Mouse (Mus musculus) midbrain, embryonic 13.5 days (tissue): ENCODE data around the gene Med8. TPM values are rescaled to one million over a fixed set of nuclear protein-coding genes. Genes with fewer than 3 reads are reported as not detected.

ENCODE experiments used
- ATAC-seq: fragments of 200-750 bp; cut with Nextera tagmentation; 2 replicates; pipeline ENCODE4 v1.8.0; 2017; ENCODE audit warnings: mild to moderate bottlenecking, moderate TSS enrichment, moderate library complexity
- H3K27ac ChIP-seq: fragments of 300-500 bp; sonication (generic); 2 replicates; pipeline ENCODE4 v1.5.1; 2015; ENCODE audit warnings: inconsistent platforms, mild to moderate bottlenecking, moderate library complexity
- H3K27me3 ChIP-seq: fragments of 300-500 bp; sonication (generic); 2 replicates; pipeline ENCODE4 v1.6.1; 2015; ENCODE audit warnings: mild to moderate bottlenecking, inconsistent platforms
- H3K36me3 ChIP-seq: fragments of 300-500 bp; sonication (generic); 2 replicates; pipeline ENCODE4 v1.6.1; 2015; ENCODE audit warnings: mild to moderate bottlenecking, inconsistent platforms
- H3K4me1 ChIP-seq: fragments of 300-500 bp; sonication (generic); replicated peaks from 2 replicates; pipeline ENCODE4 v1.6.1; 2015; ENCODE audit warnings: inconsistent platforms
- H3K4me2 ChIP-seq: fragments of 300-500 bp; sonication (generic); replicated peaks from 2 replicates; pipeline ENCODE4 v1.6.1; 2015; ENCODE audit warnings: moderate library complexity, mild to moderate bottlenecking, inconsistent platforms
- H3K4me3 ChIP-seq: fragments of 300-500 bp; sonication (generic); replicated peaks from 2 replicates; pipeline ENCODE4 v1.5.1; 2015; ENCODE audit warnings: mild to moderate bottlenecking, inconsistent platforms
- H3K9ac ChIP-seq: fragments of 300-500 bp; sonication (generic); replicated peaks from 2 replicates; pipeline ENCODE4 v1.6.1; 2015; ENCODE audit warnings: mild to moderate bottlenecking, inconsistent platforms
- H3K9me3 ChIP-seq: fragments of 300-500 bp; sonication (generic); 2 replicates; pipeline ENCODE4 v1.6.1; 2016; ENCODE audit warnings: mild to moderate bottlenecking, inconsistent platforms
- WGBS: fragments of 180-500 bp; shearing (Covaris S2); methylation state at CpG from one replicate; pipeline ENCODE4 v1.1.7; 2015; 5-methylcytosine and 5-hydroxymethylcytosine counted together
- polyA plus RNA-seq: library from polyadenylated mRNA; unstranded; fragments of >200 nt; fragmentation: Nextera tagmentation; extraction: Ambion mirVana; gene quantifications from 2 replicates; pipeline ENCODE4 v1.2.1, GENCODE M21; 2015

Med8 gene
- polyA plus RNA-seq, 1 experiment from 2014 or later: 124 TPM

DNA sequence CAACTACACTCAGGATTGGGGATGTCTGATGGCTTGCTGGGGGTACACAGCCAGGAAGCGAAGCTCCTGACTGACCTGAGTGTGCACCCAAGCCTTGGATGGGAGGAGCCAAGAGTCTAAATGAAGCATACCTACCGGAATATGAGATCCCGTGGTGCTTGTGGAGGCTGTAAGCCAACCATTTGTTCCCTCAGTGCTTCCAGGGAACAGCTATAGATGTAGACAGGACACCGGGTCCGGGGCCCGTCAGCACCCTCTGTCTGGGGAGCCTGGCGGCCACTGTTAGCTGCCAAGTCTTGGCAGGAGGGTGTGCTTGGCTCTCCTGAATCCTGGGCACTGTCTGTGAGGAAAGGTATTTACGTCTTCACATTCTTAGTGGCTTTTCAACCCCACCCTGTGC, 21.8 kb upstream of the Med8 start:
- Histone ChIP-seq H3K4me3 (no peak overlapping the region), H3K36me3 (peaks cover 100% of the 10 kb centered on the region), H3K9ac (no peak overlapping the region), H3K9me3 (no peaks in the 10 kb centered on the region), H3K27ac (no peak overlapping the region), H3K4me1 (no peaks in the 10 kb centered on the region), H3K4me2 (no peak overlapping the region), H3K27me3 (no peaks in the 10 kb centered on the region)
- no peak for ATAC-seq
- WGBS: 91% methylated on average over 8 of the region's 8 CpGs

DNA sequence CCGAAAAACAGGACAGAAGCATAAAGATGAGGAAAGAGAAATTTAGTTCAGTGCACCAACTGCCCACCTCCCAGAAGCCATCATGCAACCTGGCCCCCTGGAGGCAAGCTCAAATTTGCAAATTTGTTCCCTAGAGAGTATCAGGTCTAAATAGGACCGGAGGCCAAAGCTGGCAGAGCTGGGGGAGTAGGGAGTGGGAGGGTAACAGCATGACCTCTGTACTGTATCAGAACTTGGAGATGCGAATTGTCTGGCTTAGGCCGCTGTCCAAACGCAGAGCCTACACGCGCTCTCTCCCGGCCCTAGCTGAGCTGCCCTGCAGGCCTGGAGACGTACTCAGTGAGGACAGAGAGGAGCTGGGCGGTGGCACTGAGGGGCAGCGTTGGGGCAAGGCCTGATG, 19.0 kb upstream of the Med8 start:
- Histone ChIP-seq H3K9me3 (no peaks in the 10 kb centered on the region), H3K9ac (no peak overlapping the region), H3K36me3 (peaks cover 100% of the 10 kb centered on the region), H3K4me1 (no peaks in the 10 kb centered on the region), H3K4me2 (no peak overlapping the region), H3K27ac (no peak overlapping the region), H3K27me3 (no peaks in the 10 kb centered on the region), H3K4me3 (no peak overlapping the region)
- ATAC-seq: no peak
- 92% methylated on average over 11 of the region's 11 CpGs for WGBS

- Histone ChIP-seq H3K4me1 (no peaks in the 10 kb centered on the region), H3K9me3 (no peaks in the 10 kb centered on the region), H3K9ac (no peak overlapping the region), H3K27me3 (no peaks in the 10 kb centered on the region), H3K27ac (no peak overlapping the region), H3K4me2 (no peak overlapping the region), H3K36me3 (peaks cover 98% of the 10 kb centered on the region), H3K4me3 (no peak overlapping the region)
- no peak for ATAC-seq
- 96% methylated on average over 6 of the region's 6 CpGs for WGBS
Observed at GRCm38 (mm10) chr4:118394505-118394904, 14.6 kb upstream of the Med8 start.

DNA sequence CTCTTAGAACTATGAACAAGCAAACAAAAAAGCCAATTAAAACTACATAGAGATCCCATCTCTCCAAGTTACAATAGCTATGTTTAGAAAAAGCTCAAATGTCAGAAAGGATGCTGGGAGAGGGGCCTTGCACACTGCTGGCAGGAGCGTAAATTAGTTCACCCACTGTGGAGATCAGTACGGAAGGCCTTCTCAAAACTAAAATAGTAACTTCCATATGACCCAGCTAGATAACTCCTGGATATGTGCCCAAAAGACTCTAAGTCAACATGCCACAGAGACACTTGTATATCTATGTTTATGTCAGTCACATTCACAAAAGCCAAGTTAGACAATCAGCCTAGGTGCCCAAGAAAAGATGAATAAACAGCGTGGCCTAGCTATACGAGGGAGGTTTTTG, 13.8 kb upstream of the Med8 start:
- Histone ChIP-seq H3K36me3 (peaks cover 98% of the 10 kb centered on the region), H3K4me3 (no peak overlapping the region), H3K27me3 (no peaks in the 10 kb centered on the region), H3K4me2 (no peak overlapping the region), H3K9me3 (no peaks in the 10 kb centered on the region), H3K4me1 (no peaks in the 10 kb centered on the region), H3K9ac (no peak overlapping the region), H3K27ac (no peak overlapping the region)
- ATAC-seq: no peak
- 90% methylated on average over 4 of the region's 4 CpGs for WGBS

DNA sequence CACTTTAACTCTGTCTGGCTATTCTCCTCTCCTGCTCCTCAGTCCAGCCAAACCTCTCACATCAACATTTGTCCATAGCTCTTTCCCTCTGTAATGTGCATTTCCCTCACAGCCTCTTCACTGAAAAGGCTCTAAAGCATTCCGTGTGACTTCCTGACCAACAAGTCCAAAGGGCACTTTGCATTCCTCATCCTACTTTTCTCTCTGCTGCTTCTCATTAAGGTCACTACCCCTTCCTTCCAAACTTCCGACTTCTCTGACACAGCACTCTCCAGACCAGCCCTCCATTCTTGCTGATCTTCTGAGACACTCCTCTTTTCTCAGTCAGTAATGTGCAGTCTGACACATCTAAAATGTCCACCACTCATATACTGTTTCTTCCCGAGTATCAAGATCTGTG, 12.7 kb upstream of the Med8 start:
- Histone ChIP-seq H3K36me3 (peaks cover 98% of the 10 kb centered on the region), H3K4me1 (no peaks in the 10 kb centered on the region), H3K27me3 (no peaks in the 10 kb centered on the region), H3K9me3 (no peaks in the 10 kb centered on the region), H3K4me3 (no peak overlapping the region), H3K4me2 (no peak overlapping the region), H3K9ac (no peak overlapping the region), H3K27ac (no peak overlapping the region)
- WGBS: 84% methylated on average over 3 of the region's 3 CpGs
- ATAC-seq: no peak

DNA sequence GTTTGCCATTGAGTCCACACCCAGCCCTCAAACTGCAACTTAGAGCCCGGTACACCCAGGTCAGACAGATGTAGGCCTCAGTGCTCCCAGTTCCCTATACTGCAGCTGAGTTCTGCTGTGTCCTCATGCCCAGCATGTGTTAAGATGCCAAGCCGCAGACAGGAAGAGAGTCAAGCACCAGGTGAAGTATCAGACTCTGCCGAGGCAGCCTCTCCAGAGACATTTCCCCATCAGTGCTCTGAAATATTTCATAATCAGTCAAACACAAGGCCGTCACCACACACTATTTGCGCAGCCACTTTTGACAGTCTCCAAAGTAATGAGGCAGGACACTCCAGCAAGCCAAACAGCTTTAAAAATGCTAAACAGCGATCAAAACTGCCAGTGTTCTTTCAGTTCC, 10.7 kb upstream of the Med8 start:
- Histone ChIP-seq H3K9me3 (no peaks in the 10 kb centered on the region), H3K4me2 (no peak overlapping the region), H3K4me3 (no peak overlapping the region), H3K9ac (no peak overlapping the region), H3K36me3 (peaks cover 96% of the 10 kb centered on the region), H3K4me1 (no peaks in the 10 kb centered on the region), H3K27me3 (no peaks in the 10 kb centered on the region), H3K27ac (no peak overlapping the region)
- 94% methylated on average over 6 of the region's 6 CpGs for WGBS
- no peak for ATAC-seq

DNA sequence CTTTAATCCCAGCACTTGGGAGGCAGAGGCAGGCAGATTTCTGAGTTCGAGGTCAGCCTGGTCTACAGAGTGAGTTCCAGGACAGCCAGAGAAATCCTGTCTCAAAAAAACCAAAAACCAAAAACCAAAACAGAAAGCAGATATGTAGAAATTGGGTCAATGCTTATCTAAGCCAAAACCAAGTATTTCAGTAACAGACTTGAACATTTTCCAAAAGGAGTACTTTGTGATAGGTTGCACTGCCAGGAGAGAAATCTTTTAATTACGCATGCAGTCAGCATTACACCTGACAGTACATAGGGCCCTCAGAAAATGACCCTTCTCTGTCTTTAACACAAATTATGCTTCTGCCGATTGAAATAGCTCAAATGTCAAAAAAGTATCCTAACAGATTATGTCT, 7.7 kb upstream of the Med8 start:
- Histone ChIP-seq H3K4me1 (no peaks in the 10 kb centered on the region), H3K4me3 (no peak overlapping the region), H3K9ac (no peak overlapping the region), H3K27me3 (no peaks in the 10 kb centered on the region), H3K9me3 (no peaks in the 10 kb centered on the region), H3K4me2 (no peak overlapping the region), H3K27ac (no peak overlapping the region), H3K36me3 (peaks cover 81% of the 10 kb centered on the region)
- no peak for ATAC-seq
- WGBS: 98% methylated on average over 3 of the region's 3 CpGs

DNA sequence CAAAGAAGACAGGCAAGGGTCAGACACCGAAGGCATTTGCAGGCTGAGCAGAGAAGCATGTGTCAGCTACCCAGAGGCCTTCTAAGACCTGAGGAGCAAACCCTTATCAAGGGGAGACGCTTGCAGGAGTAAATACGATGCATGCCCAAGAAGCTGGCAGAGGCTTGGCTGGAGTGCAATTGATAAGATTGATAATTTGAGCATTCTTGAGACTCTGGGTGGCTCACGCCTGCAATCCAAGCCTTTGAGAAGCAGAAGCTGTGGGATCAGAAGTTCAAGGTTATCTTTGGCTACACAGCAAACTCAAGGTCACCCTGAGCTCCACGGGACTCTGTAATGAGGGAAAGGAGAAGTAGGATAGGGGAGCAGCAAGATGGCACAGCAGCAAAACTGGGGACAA, 7.2 kb upstream of the Med8 start:
- H3K9ac ChIP-seq: no peak overlapping the region
- no peak for ATAC-seq
- 94% methylated on average over 5 of the region's 5 CpGs for WGBS
- no peaks in the 10 kb centered on the region for H3K4me1 ChIP-seq
- H3K27me3 ChIP-seq: no peaks in the 10 kb centered on the region
- H3K9me3 ChIP-seq: no peaks in the 10 kb centered on the region
- no peak overlapping the region for H3K4me2 ChIP-seq
- H3K36me3 ChIP-seq: peaks cover 76% of the 10 kb centered on the region
- no peak overlapping the region for H3K4me3 ChIP-seq
- H3K27ac ChIP-seq: no peak overlapping the region

- H3K4me2 ChIP-seq: no peak overlapping the region
- no peaks in the 10 kb centered on the region for H3K9me3 ChIP-seq
- no peak for ATAC-seq
- peaks cover 7% of the 10 kb centered on the region for H3K4me1 ChIP-seq
- peaks cover 68% of the 10 kb centered on the region for H3K36me3 ChIP-seq
- H3K4me3 ChIP-seq: no peak overlapping the region
- H3K9ac ChIP-seq: no peak overlapping the region
- H3K27ac ChIP-seq: no peak overlapping the region
- WGBS: 93% methylated on average over 12 of the region's 12 CpGs
- H3K27me3 ChIP-seq: no peaks in the 10 kb centered on the region
Observed at GRCm38 (mm10) chr4:118402701-118403100, 6.4 kb upstream of the Med8 start.

DNA sequence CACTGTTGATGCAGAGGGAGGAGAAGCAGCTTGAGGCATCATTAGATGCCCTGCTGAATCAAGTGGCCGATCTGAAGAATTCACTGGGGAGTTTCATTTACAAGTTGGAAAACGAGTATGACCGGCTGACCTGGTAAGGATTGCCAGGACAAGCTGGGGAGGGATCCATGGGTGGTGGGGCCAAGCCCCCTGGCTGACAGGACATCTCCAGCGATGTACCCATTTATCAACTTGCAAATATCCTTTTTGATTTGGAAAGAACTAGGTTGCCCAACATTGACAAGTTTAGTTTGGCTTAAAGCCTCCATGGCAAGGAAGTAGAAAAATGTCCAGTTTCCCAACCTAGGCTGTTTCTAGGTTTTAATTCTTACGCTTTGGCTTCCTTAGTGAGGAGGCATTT, 1.7 kb downstream of the Med8 start:
- H3K4me1 ChIP-seq: peaks cover 25% of the 10 kb centered on the region
- no peak overlapping the region for H3K27ac ChIP-seq
- no peak for ATAC-seq
- no peaks in the 10 kb centered on the region for H3K9me3 ChIP-seq
- no peak overlapping the region for H3K4me2 ChIP-seq
- no peak overlapping the region for H3K9ac ChIP-seq
- H3K27me3 ChIP-seq: no peaks in the 10 kb centered on the region
- H3K36me3 ChIP-seq: peaks cover 53% of the 10 kb centered on the region
- WGBS: 95% methylated on average over 5 of the region's 5 CpGs
- H3K4me3 ChIP-seq: no peak overlapping the region

- peaks cover 10% of the 10 kb centered on the region for H3K4me1 ChIP-seq
- WGBS: 92% methylated on average over 5 of the region's 5 CpGs
- ATAC-seq: no peak
- H3K9ac ChIP-seq: no peak overlapping the region
- H3K9me3 ChIP-seq: no peaks in the 10 kb centered on the region
- no peaks in the 10 kb centered on the region for H3K27me3 ChIP-seq
- H3K36me3 ChIP-seq: peaks cover 76% of the 10 kb centered on the region
- no peak overlapping the region for H3K27ac ChIP-seq
- H3K4me2 ChIP-seq: no peak overlapping the region
- no peak overlapping the region for H3K4me3 ChIP-seq
Observed at GRCm38 (mm10) chr4:118413553-118413952, 4.4 kb downstream of the Med8 start.

DNA sequence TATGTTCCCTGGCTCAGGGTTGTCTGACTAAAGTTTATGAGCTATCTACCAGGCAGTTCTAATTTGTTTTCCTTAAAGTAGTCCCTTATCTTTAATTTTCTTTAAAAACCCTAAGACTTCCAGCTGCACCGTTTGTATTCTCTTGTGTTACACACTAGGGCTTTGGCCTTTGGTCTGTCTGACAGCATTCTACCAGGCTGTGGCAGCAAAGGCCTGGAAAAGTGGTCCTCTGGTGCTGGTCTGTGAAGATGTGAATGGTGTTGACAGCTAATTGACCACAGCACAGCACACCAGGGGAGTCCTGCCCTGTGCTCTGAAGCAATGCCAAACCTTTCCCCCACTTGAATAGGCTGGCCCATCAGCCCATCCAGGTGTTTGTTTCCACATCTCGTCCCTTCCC, 6.6 kb downstream of the Med8 start:
- Histone ChIP-seq H3K36me3 (peaks cover 97% of the 10 kb centered on the region), H3K9me3 (no peaks in the 10 kb centered on the region), H3K4me3 (no peak overlapping the region), H3K27ac (no peak overlapping the region), H3K4me2 (no peak overlapping the region), H3K4me1 (no peaks in the 10 kb centered on the region), H3K9ac (no peak overlapping the region), H3K27me3 (no peaks in the 10 kb centered on the region)
- WGBS: 89% methylated on average over 2 of the region's 2 CpGs
- ATAC-seq: no peak

DNA sequence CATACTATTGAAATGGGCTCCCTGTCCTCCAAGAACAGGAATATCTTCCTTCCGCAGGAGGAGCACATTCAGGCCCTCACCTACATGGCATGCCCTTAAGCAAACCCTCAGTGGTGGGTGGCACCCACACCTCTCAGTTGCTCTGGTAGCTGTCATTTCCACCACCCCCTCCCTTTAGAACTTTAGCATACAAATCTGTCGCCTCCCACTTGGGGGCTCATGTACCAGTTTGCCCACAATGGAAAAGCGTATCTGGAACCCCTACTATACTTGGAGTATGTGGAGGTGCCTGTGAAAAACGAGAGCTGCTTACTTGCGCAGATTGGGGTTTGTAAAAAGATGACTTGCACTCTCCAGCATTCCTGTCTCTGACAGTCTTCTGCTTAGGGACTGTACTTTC, 7.2 kb downstream of the Med8 start:
- 94% methylated on average over 5 of the region's 5 CpGs for WGBS
- no peak for ATAC-seq
- Histone ChIP-seq H3K36me3 (peaks cover 97% of the 10 kb centered on the region), H3K27me3 (no peaks in the 10 kb centered on the region), H3K4me1 (no peaks in the 10 kb centered on the region), H3K4me2 (no peak overlapping the region), H3K9ac (no peak overlapping the region), H3K4me3 (no peak overlapping the region), H3K9me3 (no peaks in the 10 kb centered on the region), H3K27ac (no peak overlapping the region)
